Mouse (Mus musculus) heart, embryonic 12.5 days (tissue): Measurements from ENCODE around the gene Ciapin1. TPM values are rescaled to one million over a fixed set of nuclear protein-coding genes. Genes with fewer than 3 reads are reported as not detected.

Experiments
- ATAC-seq: fragments of 200-750 bp; cut with Nextera tagmentation; 2 replicates; pipeline ENCODE4 v1.8.0; 2017; ENCODE audit warnings: moderate TSS enrichment, moderate library complexity; ENCODE audit not compliant: insufficient number of reproducible peaks, low FRiP score
- H3K27ac ChIP-seq: fragments of 300-500 bp; sonication (generic); 2 replicates; pipeline ENCODE4 v1.5.1; 2016; ENCODE audit warnings: mild to moderate bottlenecking, moderate library complexity; ENCODE audit not compliant: poor library complexity, severe bottlenecking
- H3K27me3 ChIP-seq: fragments of 300-500 bp; sonication (generic); replicated peaks from 2 replicates; pipeline ENCODE4 v1.6.1; 2016; ENCODE audit warnings: mild to moderate bottlenecking, moderate library complexity
- H3K36me3 ChIP-seq: fragments of 300-500 bp; sonication (generic); 2 replicates; pipeline ENCODE4 v1.6.1; 2016; ENCODE audit warnings: mild to moderate bottlenecking, moderate library complexity
- H3K4me1 ChIP-seq: fragments of 300-500 bp; sonication (generic); replicated peaks from 2 replicates; pipeline ENCODE4 v1.6.1; 2016; ENCODE audit warnings: mild to moderate bottlenecking
- H3K4me2 ChIP-seq: fragments of 300-500 bp; sonication (generic); 2 replicates; pipeline ENCODE4 v1.6.1; 2016; ENCODE audit warnings: mild to moderate bottlenecking, moderate library complexity
- H3K4me3 ChIP-seq: fragments of 300-500 bp; sonication (generic); 2 replicates; pipeline ENCODE4 v1.5.1; 2016; ENCODE audit warnings: mild to moderate bottlenecking
- H3K9ac ChIP-seq: fragments of 300-500 bp; sonication (generic); 2 replicates; pipeline ENCODE4 v1.6.1; 2016; ENCODE audit warnings: mild to moderate bottlenecking, moderate library complexity
- H3K9me3 ChIP-seq: fragments of 300-500 bp; sonication (generic); replicated peaks from 2 replicates; pipeline ENCODE4 v1.6.1; 2016; ENCODE audit warnings: mild to moderate bottlenecking, moderate library complexity
- WGBS: fragments of 180-500 bp; shearing (Covaris S2); methylation state at CpG from one replicate; pipeline ENCODE4 v1.1.7; 2016; 5-methylcytosine and 5-hydroxymethylcytosine counted together
- polyA plus RNA-seq: library from polyadenylated mRNA; unstranded; fragments of >200 nt; fragmentation: Nextera tagmentation; extraction: Ambion mirVana; gene quantifications from 2 replicates; pipeline ENCODE4 v1.2.1, GENCODE M21; 2016

The Ciapin1 gene
- polyA plus RNA-seq, 1 experiment from 2014 or later: 109 TPM

DNA sequence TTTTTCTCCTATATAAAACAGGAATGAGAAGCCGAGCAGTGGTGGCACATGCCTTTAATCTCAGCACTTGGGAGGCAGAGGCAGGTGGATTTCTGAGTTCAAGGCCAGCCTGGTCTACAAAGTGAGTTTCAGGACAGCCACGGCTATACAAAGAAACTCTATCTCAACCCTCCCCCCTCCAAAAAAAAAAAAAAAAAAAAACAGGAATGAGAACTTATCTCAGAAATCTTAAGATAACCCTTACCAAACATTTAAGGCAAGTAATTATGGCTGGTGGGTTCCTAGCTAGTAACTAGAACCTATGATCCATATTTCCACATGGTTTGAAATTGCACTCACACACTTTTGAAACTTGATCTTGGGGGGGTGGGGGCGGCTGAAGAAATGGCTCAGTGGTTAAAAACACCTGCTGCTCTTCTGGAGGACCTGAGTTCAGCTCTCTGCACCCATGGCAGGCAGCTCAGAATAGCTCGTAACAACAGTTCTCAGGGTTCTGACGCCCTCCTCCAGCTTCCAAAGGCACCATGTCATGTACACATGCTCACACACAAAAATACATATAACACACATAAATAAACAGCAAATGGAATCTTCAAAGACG lies 52.1 kb downstream of the Ciapin1 start:
- Histone ChIP-seq H3K27me3 (no peaks in the 10 kb centered on the region), H3K4me1 (peaks cover 35% of the 10 kb centered on the region), H3K4me2 (no peak overlapping the region), H3K4me3 (no peak overlapping the region), H3K9me3 (no peaks in the 10 kb centered on the region), H3K9ac (no peak overlapping the region), H3K27ac (no peak overlapping the region), H3K36me3 (no peaks in the 10 kb centered on the region)
- no peak for ATAC-seq
- 73% methylated on average over 6 of the region's 6 CpGs for WGBS

DNA sequence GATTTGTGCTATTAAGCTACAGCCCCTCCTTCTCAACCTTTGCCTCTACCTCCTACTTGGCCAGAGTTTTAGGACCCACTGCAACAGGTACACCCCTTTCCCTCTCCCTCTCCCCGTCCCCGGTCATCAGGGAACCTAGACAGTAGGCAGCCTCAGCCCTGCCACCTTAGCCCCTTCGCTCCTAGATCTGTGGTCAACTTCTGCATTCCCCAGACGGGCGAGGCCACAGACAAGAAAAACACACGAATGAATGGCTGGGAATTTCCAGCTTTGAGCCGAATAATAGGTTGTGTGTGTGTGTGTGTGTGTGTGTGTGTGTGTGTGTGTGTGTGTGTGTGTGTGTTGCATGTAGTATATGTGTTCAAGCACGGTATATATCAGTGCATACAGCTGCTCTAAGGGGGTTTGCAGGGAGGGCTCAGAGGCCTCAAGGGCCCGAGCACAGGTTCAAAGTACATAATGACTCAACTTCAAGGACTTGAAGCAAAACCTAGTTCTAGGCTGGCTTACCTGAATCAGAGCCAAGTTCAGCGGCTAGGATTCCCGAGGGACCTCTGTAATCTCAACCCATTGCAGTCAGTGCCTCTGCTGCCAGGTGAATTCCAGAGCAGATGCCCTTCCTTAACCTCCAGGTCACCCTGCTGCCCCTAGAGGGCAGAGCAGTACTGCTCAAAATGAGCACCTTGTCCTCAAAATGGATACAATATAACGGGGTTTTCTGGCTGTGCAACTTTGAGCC lies 52.7 kb downstream of the Ciapin1 start:
- WGBS: 53% methylated on average over 12 of the region's 12 CpGs
- H3K4me1 ChIP-seq: peaks cover 42% of the 10 kb centered on the region
- H3K4me2 ChIP-seq: no peak overlapping the region
- no peak for ATAC-seq
- no peaks in the 10 kb centered on the region for H3K27me3 ChIP-seq
- no peak overlapping the region for H3K4me3 ChIP-seq
- no peak overlapping the region for H3K9ac ChIP-seq
- no peaks in the 10 kb centered on the region for H3K36me3 ChIP-seq
- H3K27ac ChIP-seq: no peak overlapping the region
- no peaks in the 10 kb centered on the region for H3K9me3 ChIP-seq

DNA sequence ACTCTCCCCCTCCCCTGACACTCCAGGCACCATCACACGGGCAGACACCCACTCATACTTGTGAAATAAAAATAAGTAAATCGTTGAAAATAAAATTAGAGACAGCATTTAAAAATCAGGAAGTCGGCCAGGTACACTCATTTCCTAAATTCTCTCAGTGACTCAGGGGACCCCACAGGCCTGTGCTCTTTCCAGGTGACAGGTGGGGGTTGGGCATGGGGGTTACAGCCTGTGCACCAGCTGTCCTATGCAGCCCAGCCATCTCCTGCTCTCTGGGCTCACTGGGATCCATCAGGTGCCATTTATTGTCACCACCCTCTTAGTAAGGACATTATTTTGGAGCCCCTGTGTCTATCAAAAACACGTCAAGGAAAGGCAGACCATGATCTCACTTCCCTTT lies 54.3 kb downstream of the Ciapin1 start:
- Histone ChIP-seq H3K27me3 (no peaks in the 10 kb centered on the region), H3K27ac (no peak overlapping the region), H3K4me1 (peaks cover 50% of the 10 kb centered on the region), H3K9me3 (no peaks in the 10 kb centered on the region), H3K4me3 (no peak overlapping the region), H3K9ac (no peak overlapping the region), H3K4me2 (no peak overlapping the region), H3K36me3 (no peaks in the 10 kb centered on the region)
- no peak for ATAC-seq
- WGBS: 55% methylated on average over 4 of the region's 4 CpGs

- Histone ChIP-seq H3K4me2 (peak overlapping the region; percentile 49), H3K4me3 (no peak overlapping the region), H3K9me3 (no peaks in the 10 kb centered on the region), H3K4me1 (peaks cover 61% of the 10 kb centered on the region), H3K27ac (no peak overlapping the region), H3K36me3 (no peaks in the 10 kb centered on the region), H3K27me3 (no peaks in the 10 kb centered on the region), H3K9ac (peak overlapping the region; percentile 19; the same call in 1 of the 2 replicates)
- peak; percentile 54; the same call in 1 of the 2 replicates for ATAC-seq
- WGBS: 8% methylated on average over 11 of the region's 11 CpGs
Observed at GRCm38 (mm10) chr8:94781838-94782235, 56.3 kb downstream of the Ciapin1 start.

DNA sequence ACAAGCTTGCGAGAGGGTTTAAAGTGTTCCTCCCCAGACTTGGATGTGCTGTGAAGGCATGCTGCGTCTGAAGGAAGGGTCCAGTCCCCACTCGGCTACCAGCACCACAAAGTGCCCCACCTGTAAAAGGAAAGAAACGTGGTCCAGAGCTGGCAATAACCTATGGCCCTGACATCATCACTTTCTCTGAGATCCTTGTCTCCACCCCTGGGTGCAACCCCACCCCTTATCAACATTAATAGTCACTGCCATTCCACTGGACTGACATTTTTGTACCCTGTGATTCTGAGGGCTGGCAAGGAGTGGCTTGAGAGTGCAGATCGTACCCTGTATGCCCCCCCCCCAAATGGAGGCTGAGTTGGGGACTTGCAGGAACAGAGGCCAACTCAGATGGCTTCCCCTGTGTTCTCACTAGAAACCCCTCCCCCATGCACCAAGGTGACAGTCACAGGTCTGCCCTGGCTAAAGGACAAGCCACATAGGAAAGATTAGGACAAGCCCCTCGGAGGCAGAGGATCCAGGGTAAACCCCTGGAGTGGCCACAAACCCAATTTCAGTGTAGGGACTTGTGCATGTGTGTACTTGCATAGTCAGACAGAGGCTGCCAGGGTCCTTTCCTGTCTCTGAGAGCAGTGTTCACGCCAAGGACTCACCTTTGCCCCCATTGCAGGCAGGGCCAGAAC lies 56.9 kb downstream of the Ciapin1 start:
- 52% methylated on average over 7 of the region's 7 CpGs for WGBS
- H3K9me3 ChIP-seq: no peaks in the 10 kb centered on the region
- no peak for ATAC-seq
- no peaks in the 10 kb centered on the region for H3K27me3 ChIP-seq
- H3K9ac ChIP-seq: peak overlapping the region; percentile 19; the same call in 1 of the 2 replicates
- no peaks in the 10 kb centered on the region for H3K36me3 ChIP-seq
- no peak overlapping the region for H3K27ac ChIP-seq
- no peak overlapping the region for H3K4me3 ChIP-seq
- H3K4me2 ChIP-seq: peak overlapping the region; percentile 49
- peaks cover 61% of the 10 kb centered on the region for H3K4me1 ChIP-seq

GRCm38 (mm10) chr8:94780491-94781154 lies 57.5 kb downstream of the Ciapin1 start:
- Histone ChIP-seq H3K4me2 (no peak overlapping the region), H3K4me3 (no peak overlapping the region), H3K36me3 (no peaks in the 10 kb centered on the region), H3K4me1 (peaks cover 59% of the 10 kb centered on the region), H3K9me3 (no peaks in the 10 kb centered on the region), H3K9ac (no peak overlapping the region), H3K27ac (no peak overlapping the region), H3K27me3 (peaks cover 3% of the 10 kb centered on the region; the same call in 1 of the 2 replicates)
- 65% methylated on average over 21 of the region's 21 CpGs for WGBS
- no peak for ATAC-seq

DNA sequence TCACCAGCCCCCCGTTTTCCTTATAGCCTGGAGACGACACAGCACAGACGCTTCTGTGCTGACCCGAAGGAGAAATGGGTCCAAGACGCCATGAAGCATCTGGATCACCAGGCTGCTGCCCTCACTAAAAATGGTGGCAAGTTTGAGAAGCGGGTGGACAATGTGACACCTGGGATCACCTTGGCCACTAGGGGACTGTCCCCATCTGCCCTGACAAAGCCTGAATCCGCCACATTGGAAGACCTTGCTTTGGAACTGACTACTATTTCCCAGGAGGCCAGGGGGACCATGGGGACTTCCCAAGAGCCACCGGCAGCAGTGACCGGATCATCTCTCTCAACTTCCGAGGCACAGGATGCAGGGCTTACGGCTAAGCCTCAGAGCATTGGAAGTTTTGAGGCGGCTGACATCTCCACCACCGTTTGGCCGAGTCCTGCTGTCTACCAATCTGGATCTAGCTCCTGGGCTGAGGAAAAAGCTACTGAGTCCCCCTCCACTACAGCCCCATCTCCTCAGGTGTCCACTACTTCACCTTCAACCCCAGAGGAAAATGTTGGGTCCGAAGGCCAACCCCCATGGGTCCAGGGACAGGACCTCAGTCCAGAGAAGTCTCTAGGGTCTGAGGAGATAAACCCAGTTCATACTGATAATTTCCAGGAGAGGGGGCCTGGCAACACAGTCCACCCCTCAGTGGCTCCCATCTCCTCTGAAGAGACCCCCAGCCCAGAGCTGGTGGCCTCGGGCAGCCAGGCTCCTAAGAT lies 58.4 kb downstream of the Ciapin1 start:
- Histone ChIP-seq H3K4me1 (peaks cover 53% of the 10 kb centered on the region), H3K27ac (no peak overlapping the region)
- 89% methylated on average over 16 of the region's 16 CpGs for WGBS

DNA sequence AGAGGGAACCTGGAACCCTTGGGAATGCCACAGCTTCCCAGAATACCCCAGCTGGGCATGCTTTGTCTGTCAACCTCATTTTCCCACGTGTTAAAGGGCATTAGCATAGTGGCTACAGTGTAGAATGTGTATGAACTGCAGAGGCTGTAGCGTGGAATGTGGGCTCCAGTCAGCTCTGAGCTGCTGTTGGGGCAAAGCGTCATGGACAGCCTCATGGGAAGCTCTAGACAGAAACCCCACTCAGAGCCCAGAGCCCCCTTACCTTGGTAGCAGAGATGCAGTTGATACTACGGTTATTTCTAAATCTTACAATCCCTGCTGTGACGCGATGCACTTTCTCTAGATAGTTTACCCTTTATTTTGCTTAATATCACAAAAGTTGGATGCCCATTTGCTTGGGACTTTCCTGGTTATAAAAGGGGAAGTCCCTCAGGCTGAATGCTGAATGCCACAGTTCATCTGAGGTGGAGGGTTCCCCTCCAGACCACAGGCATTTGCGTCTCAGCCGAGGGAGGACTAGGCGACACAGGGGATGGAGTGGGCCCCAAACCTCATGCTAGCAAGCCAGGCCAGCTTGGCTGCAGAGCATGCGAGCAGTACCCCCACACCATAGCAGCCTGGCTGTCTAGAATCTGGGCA lies 59.1 kb downstream of the Ciapin1 start:
- H3K27ac ChIP-seq: no peak overlapping the region
- H3K4me2 ChIP-seq: no peak overlapping the region
- H3K4me3 ChIP-seq: no peak overlapping the region
- peaks cover 19% of the 10 kb centered on the region for H3K27me3 ChIP-seq
- 73% methylated on average over 10 of the region's 10 CpGs for WGBS
- H3K36me3 ChIP-seq: no peaks in the 10 kb centered on the region
- ATAC-seq: no peak
- H3K9ac ChIP-seq: no peak overlapping the region
- H3K9me3 ChIP-seq: no peaks in the 10 kb centered on the region
- H3K4me1 ChIP-seq: peaks cover 49% of the 10 kb centered on the region

More for the DNA sequence above, 58.4 kb downstream of the Ciapin1 start:
- no peak for ATAC-seq
- Histone ChIP-seq H3K4me3 (no peak overlapping the region), H3K36me3 (no peaks in the 10 kb centered on the region), H3K9me3 (no peaks in the 10 kb centered on the region), H3K9ac (no peak overlapping the region), H3K27me3 (peaks cover 12% of the 10 kb centered on the region), H3K4me2 (no peak overlapping the region)

DNA sequence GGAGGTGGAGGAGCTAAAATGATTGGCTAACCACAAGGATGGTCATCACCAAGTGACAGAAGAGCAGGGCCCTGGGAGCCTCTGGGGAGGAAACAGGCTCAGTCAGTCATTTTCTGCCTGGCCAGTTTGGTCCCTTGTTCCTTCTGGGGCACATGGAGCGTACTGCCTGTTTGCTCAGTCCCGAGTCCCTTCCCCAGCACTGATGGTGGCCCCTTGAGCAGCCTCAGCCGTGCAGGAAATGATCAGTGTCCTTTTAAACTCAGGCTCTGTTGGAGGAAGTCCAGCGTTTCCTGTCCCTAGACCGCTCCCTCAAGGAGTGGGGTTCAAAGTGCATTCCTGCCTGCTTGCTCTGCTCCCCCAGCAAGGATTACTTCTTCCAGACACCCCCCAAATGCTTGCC lies 59.7 kb downstream of the Ciapin1 start:
- H3K4me1 ChIP-seq: peaks cover 51% of the 10 kb centered on the region
- no peak overlapping the region for H3K9ac ChIP-seq
- H3K9me3 ChIP-seq: no peaks in the 10 kb centered on the region
- 41% methylated on average over 5 of the region's 5 CpGs for WGBS
- peaks cover 24% of the 10 kb centered on the region for H3K27me3 ChIP-seq
- no peak overlapping the region for H3K4me3 ChIP-seq
- peak; percentile 65; the same call in 1 of the 2 replicates for ATAC-seq
- peak overlapping the region; percentile 63 for H3K27ac ChIP-seq
- no peak overlapping the region for H3K4me2 ChIP-seq
- no peaks in the 10 kb centered on the region for H3K36me3 ChIP-seq

DNA sequence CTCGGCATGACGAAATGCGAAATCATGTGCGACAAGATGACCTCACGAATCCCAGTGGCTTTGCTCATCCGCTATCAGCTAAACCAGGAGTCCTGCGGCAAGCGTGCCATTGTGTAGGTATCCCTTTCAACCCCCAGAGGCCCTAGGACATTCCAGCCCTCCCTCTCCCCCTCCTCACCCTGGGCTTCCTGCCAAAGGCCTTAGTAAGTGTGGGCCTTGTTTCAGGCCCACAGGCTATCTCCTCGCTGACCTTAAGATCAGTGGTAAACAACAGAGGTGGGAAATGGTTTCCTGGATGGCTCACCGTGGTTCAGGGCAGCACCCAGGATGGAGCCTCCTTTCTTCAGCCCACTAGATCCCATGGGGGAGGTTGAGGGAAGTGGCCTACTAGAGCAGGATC lies 60.1 kb downstream of the Ciapin1 start:
- H3K9ac ChIP-seq: no peak overlapping the region
- WGBS: 23% methylated on average over 10 of the region's 10 CpGs
- no peaks in the 10 kb centered on the region for H3K9me3 ChIP-seq
- no peak overlapping the region for H3K4me2 ChIP-seq
- H3K4me3 ChIP-seq: no peak overlapping the region
- H3K27ac ChIP-seq: peak overlapping the region; percentile 63
- peaks cover 53% of the 10 kb centered on the region for H3K4me1 ChIP-seq
- no peaks in the 10 kb centered on the region for H3K36me3 ChIP-seq
- peaks cover 29% of the 10 kb centered on the region for H3K27me3 ChIP-seq
- peak; percentile 54 for ATAC-seq
